Mouse (Mus musculus): Measurements from ENCODE around the gene Apoe.
A peak's percentile ranks its signal among the peaks of the same experiment; 100 is the strongest.

Apoe gene

DNA sequence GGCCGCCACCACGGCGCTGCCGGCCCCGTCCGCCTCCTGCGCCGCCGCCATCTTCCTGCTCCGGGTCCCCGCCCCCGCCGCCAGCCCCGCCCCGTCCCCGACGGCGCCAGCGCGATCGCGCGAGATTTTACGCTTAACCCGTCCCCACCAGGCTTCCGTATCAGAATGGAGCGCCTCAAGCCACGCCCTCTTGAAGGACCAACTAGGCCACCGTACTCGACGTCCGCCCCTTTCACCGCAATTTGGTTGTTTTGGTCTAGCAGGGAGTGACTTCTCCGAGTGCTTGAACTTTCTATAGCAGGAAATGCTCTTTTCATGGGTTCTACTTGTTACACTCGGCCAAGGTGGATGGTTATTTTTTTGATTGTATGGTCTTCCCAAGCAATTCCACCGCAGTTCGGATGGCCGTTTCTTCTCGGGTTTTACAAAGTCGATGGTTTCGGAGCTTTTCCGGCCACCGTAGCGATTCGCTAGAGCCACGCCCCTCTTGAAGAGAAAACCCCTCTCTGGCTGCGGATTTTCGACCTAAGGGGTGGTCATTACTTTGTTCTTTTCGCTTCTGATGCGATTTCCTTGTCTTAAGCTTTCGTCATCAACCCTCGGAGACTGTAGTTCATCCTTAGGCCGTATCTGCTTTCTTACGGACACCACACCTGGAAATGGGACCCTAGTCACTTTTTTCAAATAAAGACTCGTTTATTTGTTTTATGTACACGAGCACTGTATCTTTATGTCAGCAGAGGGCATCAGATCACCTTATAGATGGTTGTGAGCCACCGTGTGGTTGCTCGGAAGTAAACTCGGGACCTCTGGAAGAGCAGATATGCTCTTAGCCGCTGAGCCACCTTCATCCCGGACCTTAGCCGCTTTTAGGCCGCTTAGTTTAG, 33.8 kb downstream of the Apoe start, which contains the start of gene Clptm1:
TSS of gene Clptm1 (minus strand) at position 79 of the 887 bp plus-strand sequence.
- peak; percentile 98 for DNase-seq (ENCODE audit: low spot score)

GRCm38 (mm10) chr7:19664455-19664954, 34.5 kb downstream of the Apoe start:
- no peak for DNase-seq (ENCODE audit: low spot score)

DNA sequence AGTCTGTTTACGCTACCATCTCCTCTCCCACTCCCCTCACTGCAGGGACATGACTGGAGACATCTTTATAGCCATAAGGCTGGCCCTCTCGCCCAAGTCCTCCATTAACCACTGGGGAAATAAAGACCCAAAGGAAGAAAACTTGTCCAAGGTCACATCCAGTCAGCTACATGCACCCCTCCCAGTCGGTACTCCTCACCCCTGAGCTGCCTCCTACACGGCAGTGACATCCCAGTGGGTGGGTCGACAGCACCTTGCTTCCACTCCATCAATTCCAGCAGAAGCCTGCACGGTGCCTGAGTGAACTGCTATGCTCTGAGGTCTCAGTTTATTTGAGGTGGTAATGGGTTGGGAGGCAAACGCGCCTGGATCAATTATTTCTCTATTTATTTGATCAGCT, 35.0 kb downstream of the Apoe start:
- DNase-seq (ENCODE audit: low spot score) = no peak

DNA sequence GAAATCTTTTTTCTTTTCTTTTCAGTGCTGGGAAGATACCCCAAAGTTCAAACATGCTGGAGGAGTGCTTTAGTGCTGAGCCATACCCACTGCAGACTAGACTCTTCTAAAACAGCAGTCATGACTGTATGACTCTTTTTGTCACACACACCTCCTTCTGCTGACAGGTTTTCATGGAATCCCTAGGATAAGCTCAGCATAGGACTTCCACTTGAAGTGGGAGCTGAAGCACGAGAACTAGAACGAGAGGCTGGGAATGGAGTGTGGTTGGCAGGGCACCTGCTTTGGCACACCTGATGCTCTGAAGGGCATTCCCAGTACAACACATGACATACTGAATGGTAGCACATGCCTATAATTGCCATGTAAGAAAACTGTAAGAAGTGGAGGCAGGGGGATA, 46.4 kb downstream of the Apoe start:
- DNase-seq (ENCODE audit: low spot score) = no peak

- DNase-seq (ENCODE audit: low spot score) = no peak
Observed at GRCm38 (mm10) chr7:19651063-19651786, 47.8 kb downstream of the Apoe start.
